Mouse (Mus musculus) retina, postnatal 1 day (tissue): ENCODE results near the gene Akr1cl.
"Not testable (repeated sequence)": the region's sequence is repeated elsewhere in the genome, so short reads cannot be mapped to it uniquely, and the experiment has no call there.

Source experiments
- DNase-seq: peaks from one replicate; pipeline ENCODE4 v3.0.0-alpha.2; 2012

Gene Akr1cl

GRCm38 (mm10) chr1:65032641-65033040, at the start of gene Akr1cl:
Gene Akr1cl (minus strand): TSS chr1:65032759.
- no peak for DNase-seq

DNA sequence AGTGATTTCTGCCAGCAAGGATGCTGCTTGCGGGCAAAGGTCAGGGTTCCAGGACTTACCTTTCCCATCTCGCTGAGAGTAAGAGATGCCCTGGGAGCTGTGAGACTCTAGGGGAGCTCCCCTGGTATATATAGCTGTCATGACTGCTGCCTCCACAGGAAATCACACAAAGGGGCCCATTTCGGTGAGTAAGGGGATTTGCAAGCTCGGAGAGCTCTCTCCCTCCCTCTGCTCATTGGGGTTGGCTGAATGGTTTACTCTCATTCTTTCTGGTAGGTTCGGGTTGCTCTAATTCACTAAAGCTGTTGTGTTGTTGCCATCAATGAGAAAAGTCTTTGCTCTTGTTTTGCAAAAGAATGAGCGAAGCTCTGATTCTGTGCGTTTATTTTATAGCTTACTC, 49.6 kb upstream of the Akr1cl start, which contains the start of gene Crygb:
Gene Crygb (minus strand): TSS at position 101 of the 400 bp plus-strand sequence.
- DNase-seq, result no peak

DNA sequence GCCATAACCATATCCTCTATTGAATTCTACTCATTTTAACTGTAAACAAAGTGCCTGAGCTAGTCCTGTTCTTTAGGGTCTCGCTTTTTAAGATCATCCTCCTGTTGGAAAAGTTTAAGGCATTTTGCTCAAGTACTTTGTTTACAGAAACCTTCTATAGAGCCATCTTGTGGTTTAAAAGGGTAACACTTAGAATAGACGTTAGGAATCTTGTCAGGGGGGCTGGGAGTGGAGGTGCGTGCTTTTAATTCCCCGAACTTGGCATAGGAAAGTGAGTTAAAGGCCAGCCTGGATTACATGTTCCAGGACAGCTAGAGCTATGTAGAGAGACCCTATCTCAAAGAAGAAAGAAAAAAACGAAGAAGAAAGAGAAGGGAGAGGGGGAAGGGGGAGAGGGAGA, 43.0 kb upstream of the Akr1cl start:
- DNase-seq, result no peak

GRCm38 (mm10) chr1:65073589-65073988, 41.0 kb upstream of the Akr1cl start, which contains the start of gene Crygc:
Gene Crygc (minus strand): TSS chr1:65073689.
- DNase-seq, result no peak

DNA sequence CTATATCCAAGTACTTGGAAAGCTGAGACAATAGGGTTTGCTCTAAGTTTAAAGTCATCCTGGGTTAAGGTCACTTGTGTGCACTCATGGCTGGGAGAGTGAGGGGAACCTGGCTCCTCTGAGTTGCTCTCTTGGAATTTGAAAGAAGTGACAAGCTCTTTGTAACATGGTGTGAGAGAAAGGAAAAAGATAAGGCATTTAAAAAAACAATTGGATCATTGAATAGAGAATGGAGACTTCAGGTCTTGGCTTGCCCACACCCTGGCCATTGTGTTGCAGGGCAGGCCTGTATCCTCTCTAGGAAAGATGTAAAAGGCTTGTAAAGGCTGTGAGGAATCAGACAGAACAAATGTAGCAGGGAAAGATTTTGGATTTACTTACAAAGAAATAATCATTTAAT, 35.3 kb upstream of the Akr1cl start:
- DNase-seq, result no peak

GRCm38 (mm10) chr1:65064201-65064600, 31.6 kb upstream of the Akr1cl start:
- DNase-seq, result peak; percentile 62

GRCm38 (mm10) chr1:65063352-65063751, 30.8 kb upstream of the Akr1cl start, which contains the start of gene Crygd:
Gene Crygd (minus strand): TSS chr1:65063452.
- DNase-seq, result no peak

DNA sequence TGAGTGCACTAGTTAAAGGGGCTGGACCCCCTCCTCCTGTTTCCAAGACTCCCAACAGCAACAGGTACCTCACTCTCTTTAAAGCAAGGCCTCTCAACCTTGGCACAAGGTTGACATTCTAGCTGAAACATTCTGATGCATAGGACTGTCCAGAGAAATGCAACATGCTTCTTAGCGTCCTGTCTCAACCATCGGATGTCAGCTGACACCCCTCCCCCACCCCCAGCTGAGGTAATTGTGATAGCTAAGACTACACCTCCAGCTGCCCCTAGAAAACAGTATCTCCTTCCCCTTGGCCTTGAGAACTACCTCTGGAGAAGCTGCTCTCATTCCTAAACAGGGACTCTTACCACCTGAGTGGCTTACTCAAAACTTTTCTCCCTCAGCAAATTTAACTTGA, 19.6 kb upstream of the Akr1cl start:
- no peak for DNase-seq

DNA sequence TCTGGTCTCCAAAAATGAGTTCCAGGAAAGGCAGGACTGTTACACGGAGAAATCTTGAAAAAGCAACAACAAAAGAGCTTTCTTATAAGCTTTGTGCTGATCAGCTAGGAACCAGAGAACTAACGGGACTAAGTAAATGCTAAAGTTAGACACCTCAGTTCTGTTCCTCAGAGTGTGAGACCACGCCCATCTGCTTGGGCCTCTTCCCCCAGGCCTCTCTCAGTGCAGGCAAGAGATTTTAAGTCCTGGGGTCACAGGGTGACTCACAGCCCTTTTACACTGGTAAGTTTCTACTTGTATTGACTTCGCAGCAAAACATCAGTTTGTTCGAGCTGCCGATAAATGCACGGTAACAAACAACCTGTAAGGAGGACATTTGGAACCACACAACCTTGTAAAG, 19.1 kb upstream of the Akr1cl start:
- no peak for DNase-seq

DNA sequence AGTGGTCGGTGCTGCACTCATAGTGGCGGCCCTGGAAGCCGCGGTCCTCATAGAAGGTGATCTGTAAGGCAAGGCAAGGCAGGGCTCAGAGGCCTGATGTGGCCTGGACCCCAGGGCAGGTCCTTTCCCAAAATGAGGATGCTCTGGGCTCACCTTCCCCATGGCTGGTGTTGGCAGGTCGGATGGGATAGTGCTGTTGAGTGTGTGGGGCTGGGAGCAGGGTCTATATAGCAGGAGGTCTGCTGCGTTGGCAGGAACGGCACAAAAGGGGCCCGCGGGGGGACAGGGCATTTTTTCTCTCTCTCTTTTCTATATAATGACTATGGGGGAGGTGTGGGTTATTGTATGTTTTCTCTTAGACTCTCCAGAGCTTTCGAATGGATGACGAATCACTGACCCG, 18.4 kb upstream of the Akr1cl start, which contains the start of gene Cryge:
Gene Cryge (minus strand): TSS at position 198 of the 400 bp plus-strand sequence.
- not testable (repeated sequence) for DNase-seq

GRCm38 (mm10) chr1:65048781-65049180, 16.2 kb upstream of the Akr1cl start:
- DNase-seq, result no peak

DNA sequence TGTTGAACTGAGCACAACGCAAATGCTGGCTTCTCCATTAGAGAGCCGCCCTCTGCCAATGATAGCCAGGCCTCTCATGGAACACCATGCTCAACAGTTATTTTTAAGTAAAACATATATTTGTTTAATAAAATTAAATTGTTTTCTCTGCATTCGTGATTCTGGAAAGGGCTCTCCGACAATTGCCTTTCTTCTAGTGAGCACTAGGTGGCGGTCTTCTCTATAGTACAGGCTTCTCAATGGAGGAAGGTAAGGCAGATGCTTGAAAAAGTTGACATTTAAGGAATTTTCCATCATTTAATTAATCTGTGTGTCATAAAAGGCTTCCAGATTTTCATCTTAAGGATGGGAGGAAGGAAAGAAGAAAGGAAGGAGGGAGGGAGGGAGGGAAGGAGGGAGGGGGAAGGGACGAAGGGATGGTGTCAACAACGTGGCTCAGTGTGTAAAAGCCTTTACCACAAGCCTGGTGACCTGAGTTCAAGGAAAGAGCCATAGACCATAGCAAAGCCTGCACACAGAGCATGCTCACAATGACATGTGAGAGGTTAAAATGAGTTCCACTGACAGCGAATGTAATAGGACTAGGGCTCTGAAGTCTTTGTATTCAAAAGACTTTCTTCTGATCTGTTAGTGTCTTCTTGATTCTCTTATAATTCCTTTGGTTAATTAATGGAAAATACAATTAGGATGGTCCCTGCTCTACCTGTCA, 14.0 kb upstream of the Akr1cl start:
- peak; percentile 54 for DNase-seq

- no peak for DNase-seq
Observed at GRCm38 (mm10) chr1:65043433-65043832, 10.9 kb upstream of the Akr1cl start.

- no peak for DNase-seq
Observed at GRCm38 (mm10) chr1:65041837-65042236, 9.3 kb upstream of the Akr1cl start.

GRCm38 (mm10) chr1:65040806-65041205, 8.2 kb upstream of the Akr1cl start:
- no peak for DNase-seq

GRCm38 (mm10) chr1:65039679-65040078, 7.1 kb upstream of the Akr1cl start:
- no peak for DNase-seq

GRCm38 (mm10) chr1:65037542-65037941, 5.0 kb upstream of the Akr1cl start:
- no peak for DNase-seq

- DNase-seq, result no peak
Observed at GRCm38 (mm10) chr1:65035513-65035912, 3.0 kb upstream of the Akr1cl start.

- no peak for DNase-seq
Observed at GRCm38 (mm10) chr1:65028206-65028605, 4.4 kb downstream of the Akr1cl start.

- DNase-seq, result no peak
Observed at GRCm38 (mm10) chr1:65012726-65013125, 19.8 kb downstream of the Akr1cl start.

DNA sequence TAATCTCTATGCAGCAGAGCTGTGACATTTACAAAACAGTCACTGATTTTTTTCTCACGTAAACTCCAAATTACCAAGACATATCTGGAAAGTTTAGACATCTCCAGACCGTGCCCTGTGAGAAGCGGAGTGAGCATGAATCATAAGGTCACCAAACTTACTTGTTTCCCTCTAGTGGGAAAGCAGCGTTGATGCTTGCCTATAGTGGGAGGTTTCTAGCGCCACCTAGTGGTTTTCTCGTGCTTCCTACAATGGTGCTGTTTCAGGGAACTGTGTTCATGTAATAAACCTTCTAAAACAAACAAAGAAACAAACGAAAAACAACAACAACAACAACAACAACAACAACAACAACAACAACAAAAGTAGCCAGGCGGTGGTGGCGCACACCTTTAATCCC, 22.4 kb downstream of the Akr1cl start:
- peak; percentile 92 for DNase-seq

DNA sequence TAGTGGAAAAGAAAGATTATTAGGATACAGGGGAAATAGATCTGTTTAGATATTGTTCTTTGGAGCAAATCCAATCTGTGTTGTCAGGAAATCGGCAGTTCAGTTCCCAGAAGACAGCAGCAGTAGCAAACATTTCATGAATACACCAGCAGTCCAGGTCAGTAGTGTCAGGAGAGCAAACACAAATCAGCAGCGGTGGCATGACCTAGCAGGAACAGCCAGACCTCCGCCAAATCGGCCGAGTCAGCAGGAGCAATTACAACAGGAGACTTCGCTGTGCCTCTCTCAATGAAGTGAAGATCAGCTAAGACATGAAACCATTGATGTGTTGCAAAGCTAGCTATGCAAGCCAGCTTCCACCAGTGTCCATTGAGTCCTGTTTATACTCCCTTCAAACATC, 27.0 kb downstream of the Akr1cl start:
- no peak for DNase-seq

GRCm38 (mm10) chr1:65004526-65004925, 28.0 kb downstream of the Akr1cl start:
- DNase-seq, result no peak

DNA sequence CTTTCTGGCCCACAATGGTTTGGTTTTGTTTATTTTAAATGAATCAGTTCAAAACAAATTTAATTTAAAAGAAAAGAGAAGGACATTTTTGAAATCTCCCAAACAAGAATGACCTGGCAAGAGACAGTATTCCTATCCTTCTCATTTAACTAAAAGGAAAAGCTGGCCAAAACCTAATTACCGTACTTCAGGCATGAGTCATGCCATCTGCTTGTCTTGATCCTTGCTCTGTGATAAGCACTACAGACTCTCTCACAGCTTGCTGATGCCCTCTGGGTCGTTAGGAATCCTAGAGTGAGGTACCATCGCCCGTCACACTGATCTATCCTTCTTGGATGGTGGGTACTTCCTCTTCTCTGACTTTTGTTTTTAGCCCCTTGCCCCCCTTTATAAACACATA, 39.4 kb downstream of the Akr1cl start:
- DNase-seq, result peak; percentile 34

DNA sequence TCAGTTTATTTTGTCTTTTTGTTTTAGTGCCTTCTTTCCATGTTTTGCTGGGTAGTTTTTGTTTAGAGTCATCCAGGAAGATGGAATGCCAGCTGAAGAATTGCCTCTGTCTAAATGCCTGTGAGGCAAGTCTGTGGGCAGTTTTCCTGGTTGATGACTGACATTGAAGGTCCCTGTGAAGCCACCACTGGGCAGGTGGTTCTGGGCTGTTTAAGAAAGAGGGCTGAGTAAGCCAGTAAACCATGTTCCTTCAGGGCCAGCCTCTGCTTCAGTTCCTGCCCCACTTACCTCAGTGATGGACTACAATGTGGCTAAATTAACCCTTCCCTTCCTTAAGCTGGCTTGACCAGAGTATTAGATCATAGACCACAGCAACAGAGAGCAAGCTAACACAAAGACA, 44.4 kb downstream of the Akr1cl start:
- no peak for DNase-seq
